Mouse (Mus musculus) cerebellum, postnatal 4 days (tissue): ENCODE results near the gene Syt17.

ENCODE experiments used
- DNase-seq, 2 experiments: peaks; one replicate each; pipeline ENCODE4 v3.0.0; 2022; ENCODE audit warnings: low spot score in 2 of 2, mixed read lengths in 1 of 2

Gene Syt17

GRCm38 (mm10) chr7:118462818-118463762, 15.1 kb upstream of the Syt17 start:
- no peak for DNase-seq

- DNase-seq, result no peak
Measured at GRCm38 (mm10) chr7:118461400-118462136, 13.5 kb upstream of the Syt17 start.

DNA sequence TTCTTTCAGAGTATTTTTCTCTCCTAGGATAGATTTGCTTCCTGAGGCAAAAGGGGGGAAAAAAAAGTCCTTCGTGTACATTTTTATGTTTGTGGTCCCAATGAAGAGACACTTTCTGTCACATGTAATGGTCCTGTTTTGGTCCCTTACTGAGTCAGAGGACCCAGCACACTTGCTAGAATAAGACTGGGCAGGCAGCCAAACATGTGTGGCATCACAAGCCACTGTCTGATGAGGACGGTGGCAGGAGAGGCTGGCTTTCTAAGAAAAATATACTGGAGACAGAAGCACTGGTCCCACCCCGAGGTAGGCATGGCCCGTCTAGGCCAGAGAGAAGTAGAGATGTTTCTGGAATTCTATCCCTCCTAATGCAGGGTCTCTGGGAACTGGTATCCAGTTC, 5.7 kb upstream of the Syt17 start:
- DNase-seq, result no peak

- no peak for DNase-seq
Measured at GRCm38 (mm10) chr7:118452940-118453339, 4.9 kb upstream of the Syt17 start.

- DNase-seq, result peak in 1 of 2 experiments; percentile 16
Measured at GRCm38 (mm10) chr7:118447291-118448133, 510 bp downstream of the Syt17 start.

DNA sequence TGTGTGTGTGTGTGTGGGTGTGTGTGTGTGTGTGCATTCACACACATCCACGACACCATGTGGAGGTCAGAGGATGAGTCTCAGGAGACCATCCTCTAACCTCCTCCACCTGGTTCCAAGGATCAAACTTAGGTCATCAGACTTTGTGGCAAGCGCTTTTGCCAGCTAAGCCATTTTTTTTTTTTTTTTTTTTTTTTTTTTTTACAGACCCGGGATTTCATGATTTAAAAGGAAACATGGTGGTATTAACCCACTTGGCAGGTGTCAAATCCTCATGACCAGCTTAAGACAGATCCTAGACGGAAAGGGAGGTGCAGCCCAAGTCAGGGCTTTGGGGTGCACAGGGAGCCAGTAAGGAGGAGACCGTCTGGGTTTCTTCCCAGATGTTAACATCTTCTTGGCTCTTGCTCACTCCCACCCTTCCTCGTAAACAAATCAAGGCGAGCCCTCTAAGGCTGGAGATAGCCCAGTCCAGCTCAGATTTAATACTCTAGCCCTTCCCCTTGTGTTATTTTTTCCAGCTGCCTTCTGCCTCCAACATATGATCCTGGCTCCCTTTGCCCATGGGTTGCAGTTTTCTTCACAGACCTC, 4.0 kb downstream of the Syt17 start:
- no peak for DNase-seq

GRCm38 (mm10) chr7:118443371-118443770, 4.7 kb downstream of the Syt17 start:
- DNase-seq, result no peak

- no peak for DNase-seq
Measured at GRCm38 (mm10) chr7:118441535-118441934, 6.5 kb downstream of the Syt17 start.

GRCm38 (mm10) chr7:118437101-118437802, 10.8 kb downstream of the Syt17 start:
- peak in 1 of 2 experiments; percentile 11 for DNase-seq

DNA sequence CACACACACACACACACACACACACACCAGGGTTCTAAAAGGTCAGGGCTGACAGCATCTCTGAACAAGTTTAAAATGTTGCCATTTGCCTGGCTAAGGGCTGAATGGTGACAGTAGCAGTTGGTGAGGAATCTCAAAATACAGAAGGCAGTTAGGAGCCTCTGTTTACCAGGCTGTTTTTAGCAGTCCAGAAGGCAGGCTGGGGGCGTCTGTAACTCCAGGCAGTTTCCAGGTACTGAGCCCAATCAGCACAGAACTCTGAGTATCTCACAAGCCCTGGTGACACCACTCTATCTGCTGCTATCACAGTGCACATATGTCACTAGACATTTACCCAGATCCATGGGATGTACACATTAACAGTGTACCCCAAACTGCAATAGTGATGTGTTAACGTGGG, 19.1 kb downstream of the Syt17 start:
- DNase-seq, result no peak

- no peak for DNase-seq
Measured at GRCm38 (mm10) chr7:118419491-118420180, 28.4 kb downstream of the Syt17 start.

DNA sequence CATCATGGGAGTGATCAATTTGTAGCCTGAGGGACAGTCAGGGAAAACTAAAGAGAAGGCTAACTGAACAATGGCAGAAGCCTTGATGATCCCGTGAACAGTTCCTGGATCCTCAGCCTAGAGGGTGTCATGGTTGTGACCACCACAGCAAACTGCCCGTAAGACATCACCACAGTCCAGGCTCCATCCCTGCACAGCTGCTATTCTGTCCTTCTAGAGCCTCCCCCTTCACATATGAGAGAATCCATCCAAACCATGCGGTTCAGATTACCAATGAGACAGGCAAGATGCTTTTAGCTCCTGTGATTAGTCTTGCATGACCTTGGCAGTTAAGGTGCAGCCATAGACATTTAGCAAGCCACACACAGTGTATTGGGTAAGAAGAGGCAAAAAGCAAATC, 33.8 kb downstream of the Syt17 start:
- DNase-seq, result no peak

DNA sequence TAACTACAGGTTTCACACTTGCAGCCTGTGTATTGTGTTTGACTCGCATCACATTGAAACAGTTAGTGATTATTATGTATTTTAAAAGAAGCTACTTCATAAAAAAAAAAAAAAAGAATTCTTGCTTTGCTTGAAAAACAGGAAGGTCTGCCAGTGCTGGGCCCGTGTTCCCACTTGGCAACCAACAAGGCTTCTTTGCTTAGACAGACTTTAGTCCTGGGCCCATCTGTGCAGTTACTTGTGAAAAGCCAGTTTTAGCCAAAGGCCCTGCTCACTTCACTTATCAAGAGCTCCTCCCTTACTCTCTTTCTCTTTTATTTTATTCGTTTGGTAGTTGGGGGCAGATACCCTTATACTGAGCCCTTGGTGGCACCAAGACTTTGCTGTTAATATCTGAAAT, 36.1 kb downstream of the Syt17 start:
- DNase-seq, result no peak

GRCm38 (mm10) chr7:118409421-118409820, 38.6 kb downstream of the Syt17 start:
- DNase-seq, result no peak

- DNase-seq, result no peak
Measured at GRCm38 (mm10) chr7:118405251-118405650, 42.8 kb downstream of the Syt17 start.

DNA sequence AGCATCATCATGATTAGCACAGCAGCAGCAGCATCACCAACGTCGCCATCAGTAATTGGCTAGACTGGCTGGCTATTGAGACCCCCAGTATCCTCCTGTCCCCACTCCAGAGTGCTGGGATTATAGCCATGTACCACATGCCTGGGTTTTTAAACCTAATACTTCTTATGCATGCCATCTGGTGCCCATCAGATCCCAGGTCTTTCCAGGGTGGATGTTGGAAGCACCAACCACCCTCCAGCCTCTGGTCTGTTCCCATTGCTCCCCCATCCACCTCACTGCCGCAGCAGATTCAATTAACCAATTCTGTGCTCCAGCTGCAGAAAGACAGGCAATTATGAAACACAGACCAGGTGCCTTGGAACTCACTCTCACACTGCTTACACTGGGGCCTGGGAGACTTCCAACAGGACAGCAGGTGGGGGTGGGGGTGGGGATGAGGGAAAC, 45.4 kb downstream of the Syt17 start:
- DNase-seq, result peak in 1 of 2 experiments; percentile 19

DNA sequence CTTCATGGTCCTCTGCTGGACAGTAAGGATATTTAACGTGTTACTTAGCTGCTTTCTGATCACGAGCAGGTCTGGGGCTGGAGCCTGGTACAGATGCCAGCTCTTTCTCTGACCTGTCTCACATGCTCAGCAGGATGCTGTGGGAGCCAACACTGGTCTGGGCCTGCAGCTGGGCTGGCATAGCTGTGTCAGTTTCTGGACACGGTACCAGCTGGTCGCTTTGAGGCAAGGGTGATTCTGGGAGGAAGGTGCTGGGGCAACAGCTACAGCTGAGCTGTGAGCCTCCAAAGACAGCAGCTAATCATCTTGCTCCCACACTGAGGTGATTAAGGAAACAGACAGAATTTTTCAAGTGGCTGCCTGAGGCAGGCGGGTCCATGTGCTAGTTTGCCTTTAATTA, 46.1 kb downstream of the Syt17 start:
- DNase-seq, result peak in 1 of 2 experiments; percentile 5

- DNase-seq, result no peak
Measured at GRCm38 (mm10) chr7:118399764-118400163, 48.3 kb downstream of the Syt17 start.

DNA sequence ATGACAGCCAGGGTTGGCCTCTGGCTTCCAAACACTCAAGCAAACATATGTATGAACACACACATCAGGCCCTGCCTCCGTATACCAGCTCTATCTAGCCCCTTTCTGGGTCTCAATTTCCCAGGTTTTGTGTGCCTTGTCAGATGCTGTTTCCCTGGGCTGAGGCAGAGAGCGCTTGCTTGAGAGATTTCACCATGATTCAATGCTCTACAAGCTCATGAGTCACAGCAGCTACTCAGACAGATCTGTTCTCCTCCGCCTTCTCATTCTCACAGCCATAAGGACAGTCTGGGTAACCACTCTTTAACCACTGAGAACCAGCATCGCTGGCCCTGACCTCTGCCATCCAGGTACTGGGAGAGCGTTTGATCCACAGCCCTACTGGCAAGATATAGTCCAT, 57.3 kb downstream of the Syt17 start:
- DNase-seq, result no peak

DNA sequence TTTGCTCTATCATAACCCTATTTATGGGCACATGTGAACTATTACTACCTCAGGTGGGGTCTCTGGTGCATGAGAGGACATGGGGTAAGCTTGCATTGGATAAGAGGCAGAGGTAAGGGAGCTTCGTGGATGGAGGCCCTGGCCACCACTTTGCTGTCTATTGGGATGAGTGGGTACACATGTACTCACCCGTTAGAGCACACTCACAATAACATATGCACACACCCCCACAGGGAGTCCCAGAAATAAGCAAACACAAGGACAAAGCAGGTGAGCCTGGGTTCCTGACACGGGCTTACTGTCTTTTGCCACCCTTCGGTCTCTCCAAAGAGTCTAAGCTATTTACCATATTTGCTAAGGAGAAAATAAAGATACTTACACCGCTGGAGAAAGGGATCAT, 67.0 kb downstream of the Syt17 start:
- DNase-seq, result no peak
